Mouse (Mus musculus): Measurements from ENCODE around the gene Usp6nl.

Gene Usp6nl

DNA sequence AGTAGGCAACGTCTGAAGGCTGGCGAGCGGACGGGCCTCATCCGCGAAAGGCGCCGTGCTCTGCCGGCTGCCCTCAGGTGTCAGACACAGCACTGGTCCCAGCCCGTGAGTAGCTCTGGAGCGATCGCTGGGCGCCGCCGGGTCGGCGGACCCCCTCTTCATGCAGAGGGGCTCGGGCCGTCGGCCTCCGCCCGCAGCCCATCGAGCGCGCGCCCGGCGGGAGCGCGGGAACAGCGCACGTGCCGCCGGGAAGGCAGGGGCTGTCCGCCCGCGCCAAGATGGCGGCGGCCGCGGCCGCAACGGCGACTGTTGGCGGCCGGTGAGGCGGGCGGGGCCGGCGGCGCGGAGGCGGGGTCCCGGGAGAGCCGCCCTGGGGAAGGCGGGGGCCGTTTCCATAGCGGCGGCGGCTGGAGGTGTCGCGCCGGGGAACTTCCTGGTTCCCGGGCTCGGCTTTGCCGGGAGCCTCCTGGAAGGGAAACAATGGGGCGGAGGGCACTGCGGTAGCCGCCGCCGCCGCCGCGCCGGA, at the start of gene Usp6nl:
Gene Usp6nl (plus strand): TSS at position 292 of the 526 bp plus-strand sequence.
- DNase-seq (ENCODE audit: low read depth, low spot score): peak; percentile 85

DNA sequence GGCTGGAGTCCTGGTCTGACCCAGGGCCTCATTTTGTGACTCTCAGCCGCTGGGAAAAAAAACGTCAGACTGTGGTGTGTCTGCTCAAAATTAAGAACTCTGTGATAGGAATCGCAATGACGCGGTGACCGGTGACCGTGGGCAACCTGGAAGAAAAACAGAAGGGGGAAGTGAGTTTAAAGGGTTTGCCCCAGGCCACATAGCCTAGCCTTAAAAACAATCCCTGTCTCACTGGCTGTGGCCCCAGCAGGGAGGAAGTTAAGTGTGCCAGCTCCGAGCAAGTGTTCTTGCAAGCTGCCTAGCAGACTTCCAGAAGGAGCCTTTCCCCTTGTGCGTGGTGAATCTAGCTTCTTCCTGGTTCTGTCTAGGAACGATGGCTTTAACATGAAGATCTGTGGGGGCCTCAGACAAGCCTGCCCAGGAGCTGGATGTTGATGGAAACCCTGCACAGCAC, 49.0 kb upstream of the Usp6nl start:
- peak; percentile 62 for DNase-seq (ENCODE audit: low read depth, low spot score)

DNA sequence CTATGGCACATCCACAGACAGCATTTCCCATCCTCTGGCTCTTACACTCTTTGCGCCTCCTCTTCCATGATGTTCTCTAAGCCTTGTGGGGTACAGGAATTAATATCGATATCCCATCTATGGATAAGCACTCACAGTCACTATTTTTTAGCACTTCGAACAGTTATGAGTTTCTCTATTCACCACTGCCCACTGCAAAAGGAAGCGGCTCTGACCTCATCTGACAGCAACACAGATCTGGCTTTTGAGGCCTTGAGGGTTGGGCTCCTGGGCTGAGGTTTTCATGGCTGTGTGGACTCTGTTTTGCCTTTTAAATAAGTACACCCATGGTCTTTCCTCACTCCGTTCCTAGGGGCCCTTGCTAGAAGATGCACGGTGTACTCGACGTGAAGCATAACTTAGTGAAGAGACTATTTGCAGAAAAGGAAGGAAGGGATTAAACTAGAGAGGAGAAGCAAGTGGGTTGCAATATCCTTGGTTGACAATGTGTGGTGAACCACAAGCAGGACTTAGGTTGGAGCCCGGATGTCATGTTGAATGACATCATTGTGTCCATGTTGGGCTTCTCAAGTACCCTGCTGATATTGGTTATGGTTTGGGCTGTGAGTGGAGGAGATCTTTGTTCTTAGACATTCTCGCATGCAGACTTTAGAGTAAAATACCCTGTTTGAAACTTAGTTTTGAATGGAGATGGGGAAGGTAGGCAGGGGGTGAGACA, 43.5 kb upstream of the Usp6nl start:
- DNase-seq (ENCODE audit: low read depth, low spot score): no peak

DNA sequence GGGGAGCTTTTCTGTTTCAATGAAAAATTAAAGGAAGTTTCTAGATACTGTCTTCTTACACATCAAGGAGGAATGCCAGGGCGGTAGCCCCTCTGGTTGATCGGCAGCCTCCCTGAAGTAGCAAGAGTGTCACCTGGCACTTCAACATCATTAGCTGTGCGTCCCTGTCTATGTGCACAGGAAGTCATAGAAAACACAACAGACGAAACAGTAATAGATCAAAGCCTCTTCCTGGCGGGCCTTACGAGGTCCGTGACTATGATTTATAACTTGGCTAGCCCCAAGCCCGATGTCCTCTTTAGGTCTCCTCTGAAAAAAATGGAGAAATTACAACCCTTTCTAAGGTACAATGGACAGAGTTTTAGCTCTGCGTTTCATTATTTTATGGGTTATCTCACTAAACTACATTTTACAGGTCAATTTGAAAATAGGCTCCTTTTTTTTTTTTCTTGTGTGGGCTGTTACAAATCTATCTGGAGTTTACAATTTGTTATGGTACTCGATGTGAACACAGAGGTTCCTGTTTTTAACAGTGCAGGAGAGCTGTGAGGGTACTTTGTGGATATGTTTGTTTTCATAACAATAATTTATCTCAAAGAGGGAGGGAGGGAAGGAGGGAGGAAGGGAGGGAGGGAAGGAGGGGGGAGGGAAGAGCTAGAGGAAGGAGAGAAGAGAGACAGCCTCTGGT, 42.7 kb upstream of the Usp6nl start:
- DNase-seq (ENCODE audit: low read depth, low spot score): no peak

DNA sequence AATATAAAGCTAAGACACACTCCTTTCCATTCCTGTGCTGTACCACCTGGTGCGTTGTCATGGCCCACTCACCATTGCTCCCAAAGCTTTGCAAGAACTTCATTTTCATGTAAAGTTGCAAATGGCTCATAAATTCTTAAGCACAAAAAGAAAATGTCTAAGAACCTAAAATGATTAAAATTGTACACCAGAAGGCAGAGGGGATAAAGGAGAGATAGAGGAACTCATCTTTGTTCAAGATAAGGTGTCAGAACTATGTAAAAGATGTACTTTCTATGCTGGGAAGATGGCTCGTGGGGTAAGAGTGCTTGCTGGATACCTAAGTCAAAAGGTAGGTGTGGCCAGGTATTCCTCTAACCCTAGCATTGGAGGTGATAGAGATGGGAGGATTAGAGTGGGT, 38.9 kb upstream of the Usp6nl start:
- DNase-seq (ENCODE audit: low read depth, low spot score): no peak

DNA sequence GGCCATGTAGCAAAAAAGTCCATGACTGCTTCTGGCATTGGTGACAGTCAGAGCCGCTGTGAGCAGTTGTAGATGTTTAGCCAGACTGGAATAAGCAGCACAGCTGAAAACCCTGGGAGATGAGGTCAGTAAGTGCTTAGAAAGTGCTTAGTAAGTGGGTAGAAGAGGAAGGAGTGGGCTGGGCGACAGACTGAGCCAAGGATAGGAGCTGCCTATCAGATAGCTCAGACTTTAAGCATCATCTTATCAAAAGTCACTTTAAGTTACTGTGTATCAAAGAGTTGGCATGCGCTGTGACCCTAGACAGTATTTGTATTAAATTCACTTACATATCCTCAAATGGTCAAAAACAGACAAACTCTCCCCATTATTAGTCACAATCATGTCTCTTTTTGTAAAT, 37.7 kb upstream of the Usp6nl start:
- DNase-seq (ENCODE audit: low read depth, low spot score): no peak

DNA sequence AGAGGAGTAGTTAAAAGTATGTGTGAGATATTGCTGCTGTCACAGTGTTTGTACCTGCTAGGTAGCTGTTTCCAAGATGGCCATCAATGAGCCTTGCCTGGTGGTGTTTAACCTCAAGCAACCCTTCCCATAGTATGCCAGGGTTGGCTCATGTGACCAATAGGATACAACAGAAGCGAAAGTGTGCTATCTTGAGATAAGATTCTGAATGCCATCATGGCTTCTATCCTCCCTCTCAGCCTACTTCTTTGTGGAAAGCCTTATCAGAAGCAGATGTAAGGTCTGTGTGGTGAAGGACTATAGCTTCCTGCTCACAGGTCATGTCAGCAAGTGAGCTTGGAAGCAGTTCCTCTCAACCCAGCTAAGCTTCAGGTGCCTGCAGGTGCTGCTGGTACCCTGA, 36.7 kb upstream of the Usp6nl start:
- DNase-seq (ENCODE audit: low read depth, low spot score): no peak

DNA sequence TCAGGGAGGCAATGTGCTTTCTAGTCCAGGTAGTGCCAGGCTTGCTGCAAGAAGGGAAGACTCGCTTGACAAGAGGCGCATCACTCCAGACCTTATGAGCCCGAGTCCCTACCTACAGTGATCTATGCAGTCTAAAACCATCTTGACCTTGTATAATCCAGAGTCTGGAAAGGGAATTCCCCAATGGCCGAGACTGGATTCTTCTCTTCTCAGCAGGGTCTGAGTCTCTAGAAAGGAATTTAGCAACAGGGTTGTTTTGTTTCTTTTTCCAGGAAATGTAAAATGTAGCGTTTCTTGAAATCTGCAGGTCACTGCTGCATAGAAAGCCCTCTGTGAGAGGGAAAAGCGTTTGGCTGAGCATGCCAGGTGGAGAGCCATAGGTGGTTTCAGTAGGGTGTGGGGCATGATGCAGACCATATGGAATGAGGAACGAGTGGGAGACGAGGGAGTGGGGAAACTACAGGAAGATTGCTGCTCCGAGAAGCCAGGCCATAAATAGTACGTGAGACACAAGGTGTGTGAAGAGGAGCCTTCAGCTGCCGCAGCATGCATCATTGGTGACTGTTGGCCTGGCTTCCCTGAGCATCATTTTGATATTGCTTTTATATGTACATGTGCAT, 28.5 kb upstream of the Usp6nl start:
- DNase-seq (ENCODE audit: low read depth, low spot score): no peak

DNA sequence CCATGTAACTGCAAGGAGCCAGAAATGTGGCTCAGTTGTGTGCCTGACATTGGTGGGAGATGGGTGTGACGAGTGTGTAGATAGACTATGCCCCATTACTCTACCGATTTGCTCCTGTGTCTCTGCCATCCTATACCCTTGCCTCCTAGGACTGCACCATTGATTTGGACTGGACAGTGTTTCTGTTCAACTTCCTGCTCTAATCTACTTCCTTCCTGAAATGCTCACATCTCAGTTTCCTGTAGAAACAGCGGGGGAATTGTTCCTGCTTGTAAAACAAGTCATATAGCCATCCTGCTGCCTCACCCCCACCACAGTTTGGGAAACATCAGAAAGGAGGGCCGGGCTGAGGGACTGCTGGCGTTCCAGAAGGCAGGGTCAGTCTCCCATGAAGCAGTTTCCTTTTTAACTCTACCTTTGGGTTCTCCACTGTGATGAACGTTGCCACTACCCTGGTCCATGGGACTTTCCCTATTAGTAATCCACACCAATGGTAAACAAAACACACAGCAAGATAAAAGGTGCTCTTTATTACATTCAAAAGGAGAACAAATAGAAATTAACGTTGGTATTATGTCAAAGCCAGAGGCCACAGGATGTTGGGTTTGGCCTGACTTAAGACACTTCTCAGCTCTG, 27.4 kb upstream of the Usp6nl start:
- no peak for DNase-seq (ENCODE audit: low read depth, low spot score)

DNA sequence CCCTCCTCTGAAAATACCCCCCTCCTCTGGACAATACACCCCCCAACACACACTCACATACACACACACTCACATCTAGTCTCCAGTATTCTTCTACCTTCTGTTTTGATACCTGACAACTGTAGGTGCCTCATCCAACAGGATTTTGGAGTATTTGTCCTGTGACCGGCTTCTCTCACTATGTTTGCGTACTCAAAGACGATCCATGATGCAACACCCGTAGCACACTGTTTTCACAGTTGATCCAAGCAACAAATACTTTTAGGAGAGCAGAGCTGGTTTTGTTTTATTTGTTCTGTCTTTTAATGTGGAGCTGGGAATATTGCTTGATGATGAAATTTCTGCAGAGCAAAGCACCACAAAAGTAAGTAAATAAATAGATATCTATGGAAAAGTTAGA, 17.7 kb upstream of the Usp6nl start:
- DNase-seq (ENCODE audit: low read depth, low spot score): no peak

DNA sequence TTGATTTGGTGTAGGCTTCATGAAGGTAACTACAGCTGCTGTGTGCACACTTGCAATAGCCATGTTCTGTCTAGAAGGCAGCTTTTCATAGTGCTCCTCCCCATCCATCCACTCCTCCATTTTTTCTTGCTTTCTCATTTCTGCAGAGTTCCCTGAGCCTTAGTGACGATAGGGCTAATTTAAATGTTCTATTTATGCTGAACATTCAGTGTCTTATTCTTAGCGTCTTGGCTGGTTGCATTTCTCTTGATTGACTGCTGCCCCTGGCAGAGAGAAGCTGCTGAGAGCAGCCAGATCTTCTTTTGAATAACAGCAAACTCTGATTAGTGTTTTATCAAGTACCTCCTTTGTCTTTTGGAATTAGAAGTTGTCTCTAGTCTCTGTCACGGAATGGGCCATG, 15.6 kb upstream of the Usp6nl start:
- DNase-seq (ENCODE audit: low read depth, low spot score): no peak

DNA sequence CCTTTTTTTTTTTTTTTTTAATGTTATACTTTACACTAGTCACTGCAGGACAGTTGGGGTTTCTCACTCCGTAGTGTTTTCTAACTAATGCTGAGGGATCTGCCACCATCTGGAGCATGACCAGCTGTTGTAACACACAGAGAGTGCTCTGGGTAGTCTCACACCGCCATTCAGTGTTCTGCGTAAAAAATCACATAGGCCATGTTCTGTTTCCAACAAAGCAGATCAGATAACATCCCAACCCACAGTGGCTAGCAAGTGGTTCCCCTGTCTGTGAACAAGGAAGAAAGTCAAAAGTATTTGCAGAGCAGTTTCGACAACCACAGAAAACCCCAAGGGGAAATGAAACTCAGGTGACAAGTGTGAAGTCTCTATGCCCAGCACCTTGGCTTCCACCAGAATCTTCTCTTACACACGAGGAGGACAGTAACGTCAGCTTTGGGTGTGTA, 13.1 kb upstream of the Usp6nl start:
- DNase-seq (ENCODE audit: low read depth, low spot score): peak; percentile 94

DNA sequence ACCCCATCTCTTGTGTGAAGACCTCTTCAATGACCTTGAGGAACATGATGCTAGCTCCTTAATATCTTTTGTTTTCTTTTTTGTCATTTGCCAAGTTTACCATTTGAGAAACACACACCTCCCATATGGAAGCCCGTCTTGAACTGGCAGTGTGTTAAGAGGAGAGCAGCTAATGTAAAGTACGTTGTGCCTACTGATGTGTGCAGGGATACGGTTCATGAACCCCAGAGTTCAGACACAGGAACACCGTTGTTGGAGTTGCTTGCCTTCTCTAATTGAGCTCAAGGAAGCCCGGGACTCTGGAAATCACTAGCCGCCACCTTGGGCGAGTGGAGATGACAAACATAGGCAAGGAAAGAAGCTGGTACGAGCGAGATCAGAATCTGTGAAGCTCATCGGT, 9.7 kb upstream of the Usp6nl start:
- no peak for DNase-seq (ENCODE audit: low read depth, low spot score)

DNA sequence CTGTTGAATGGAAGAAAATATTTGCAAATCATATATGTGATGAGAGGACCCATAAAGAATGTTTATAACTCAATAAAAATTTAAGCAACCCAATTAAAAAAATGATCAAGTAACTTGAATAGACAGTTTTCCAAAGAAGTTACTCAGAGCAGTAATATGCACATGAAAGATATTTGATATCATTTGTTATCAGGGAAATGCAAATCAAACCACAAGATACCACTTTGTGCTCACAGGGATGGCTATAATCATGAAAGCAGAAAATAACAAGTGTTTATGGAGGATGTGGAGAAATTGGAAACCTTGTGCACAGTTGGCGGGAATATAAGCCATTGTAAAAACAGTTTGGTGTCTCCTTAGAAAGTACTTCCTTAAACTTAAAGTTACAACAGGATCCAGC, 8.7 kb upstream of the Usp6nl start:
- no peak for DNase-seq (ENCODE audit: low read depth, low spot score)

DNA sequence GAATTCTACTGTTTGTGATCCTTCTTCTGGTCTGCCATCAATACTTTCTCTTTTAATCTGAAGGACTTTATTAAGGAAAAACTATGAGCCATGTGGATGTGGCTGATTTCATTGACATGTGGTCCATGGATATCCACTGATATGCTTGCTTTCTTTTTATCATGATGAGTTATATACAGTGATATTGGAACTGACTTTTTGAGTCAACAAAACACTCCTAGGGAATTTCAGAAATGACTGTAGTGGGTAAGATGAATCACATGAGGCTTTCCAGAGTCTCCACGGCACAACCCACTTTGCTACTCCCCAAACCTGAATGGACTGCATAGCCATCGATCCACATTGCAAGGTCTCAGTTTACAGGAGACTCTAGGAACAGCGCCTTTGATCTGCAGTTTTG, 2.3 kb upstream of the Usp6nl start:
- DNase-seq (ENCODE audit: low read depth, low spot score): no peak

DNA sequence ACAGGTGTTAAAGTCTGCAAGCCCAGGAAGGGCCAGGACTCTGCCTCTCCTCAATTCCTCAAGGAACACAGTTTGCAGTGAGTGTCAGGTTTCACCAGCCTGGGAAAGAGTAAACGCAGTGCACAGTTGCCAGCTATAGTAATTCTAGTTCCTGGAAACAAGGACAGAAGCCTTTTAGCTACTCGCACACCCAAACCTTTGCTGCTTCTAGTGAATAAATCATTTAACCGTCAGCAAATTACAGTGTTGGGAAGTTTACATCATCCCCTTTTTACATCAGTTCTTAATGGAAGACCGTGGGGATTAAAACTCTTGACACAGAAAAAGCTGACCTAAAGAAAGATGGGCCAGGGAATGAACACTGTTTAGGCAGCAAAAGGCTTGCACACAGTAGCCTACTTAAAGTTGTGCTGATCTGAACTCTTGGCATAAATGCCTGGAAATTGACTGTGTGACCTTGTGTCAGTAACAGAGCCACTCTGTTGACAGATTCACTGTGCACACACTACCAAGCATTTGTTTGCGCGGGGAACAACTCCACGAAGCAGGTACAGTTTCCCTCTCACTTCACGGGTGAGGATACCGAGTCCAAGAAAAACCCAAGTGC, 595 bp upstream of the Usp6nl start:
- peak; percentile 84 for DNase-seq (ENCODE audit: low read depth, low spot score)

DNA sequence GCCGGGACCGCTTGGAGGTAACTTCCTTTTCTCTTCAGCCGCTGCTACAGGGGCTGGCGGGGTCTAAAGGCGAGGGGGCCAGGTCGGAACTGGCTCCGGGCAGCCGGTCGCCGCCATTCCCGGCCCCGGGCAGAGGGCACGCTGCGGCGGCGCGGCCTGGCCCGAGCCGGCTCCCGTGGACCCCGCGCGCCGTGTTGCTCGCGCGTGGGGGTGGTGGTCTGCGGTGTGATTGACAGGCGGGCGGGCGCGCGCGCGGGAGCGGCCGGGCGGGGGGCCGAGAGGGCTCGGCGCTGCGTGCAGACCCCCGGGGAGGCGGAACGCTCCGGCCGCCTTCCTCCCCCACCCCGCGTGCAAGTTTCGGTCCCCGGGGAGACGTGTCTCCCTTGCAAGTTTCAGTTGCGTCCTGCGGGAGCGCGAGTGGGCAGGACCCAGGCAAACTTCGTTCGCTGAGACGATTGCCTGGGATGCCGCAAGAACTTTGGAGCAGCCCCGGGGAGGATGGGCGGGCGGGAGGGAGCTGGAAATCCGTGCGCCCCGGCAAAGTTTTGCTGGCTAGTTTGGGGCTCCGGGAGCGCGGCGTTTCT, 563 bp downstream of the Usp6nl start:
- DNase-seq (ENCODE audit: low read depth, low spot score): no peak

DNA sequence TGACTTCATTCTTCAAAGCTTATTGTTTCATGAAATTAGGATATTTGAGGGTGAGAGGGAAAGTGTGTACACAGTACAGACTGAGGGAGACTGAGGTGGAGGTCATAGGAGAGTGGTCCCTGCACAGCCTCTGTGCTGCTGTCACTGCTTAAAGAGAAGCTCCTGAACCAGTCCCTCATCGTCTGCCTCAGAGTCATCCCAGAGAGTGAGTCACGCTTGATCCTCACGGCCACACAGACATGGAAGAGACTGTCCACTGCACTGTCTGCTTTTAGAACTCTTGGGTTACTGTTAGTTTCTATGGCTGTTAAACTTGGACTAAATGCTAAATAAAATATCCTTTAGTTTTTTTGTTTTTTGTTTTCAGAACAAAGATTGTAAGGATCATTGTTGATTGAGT, 3.2 kb downstream of the Usp6nl start:
- DNase-seq (ENCODE audit: low read depth, low spot score): no peak

DNA sequence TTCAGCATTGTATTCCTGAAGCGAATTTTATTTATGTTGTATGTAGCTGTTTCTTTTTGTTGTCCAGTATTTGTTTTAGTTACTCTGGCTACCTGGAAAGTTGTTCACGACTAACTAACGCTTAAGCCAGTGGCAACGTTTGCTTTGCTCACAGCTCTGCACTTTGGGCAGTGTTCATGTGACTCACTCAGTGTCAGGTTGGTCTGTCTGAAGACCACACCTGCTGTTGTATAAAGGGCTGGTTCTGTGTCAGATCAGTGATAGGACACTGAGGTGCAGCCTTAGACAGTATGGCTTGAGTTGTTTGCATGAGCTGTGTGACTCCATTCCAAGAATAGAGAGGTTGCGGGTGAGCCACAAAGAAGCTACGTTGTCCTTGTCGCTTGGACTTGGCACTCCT, 6.5 kb downstream of the Usp6nl start:
- no peak for DNase-seq (ENCODE audit: low read depth, low spot score)

DNA sequence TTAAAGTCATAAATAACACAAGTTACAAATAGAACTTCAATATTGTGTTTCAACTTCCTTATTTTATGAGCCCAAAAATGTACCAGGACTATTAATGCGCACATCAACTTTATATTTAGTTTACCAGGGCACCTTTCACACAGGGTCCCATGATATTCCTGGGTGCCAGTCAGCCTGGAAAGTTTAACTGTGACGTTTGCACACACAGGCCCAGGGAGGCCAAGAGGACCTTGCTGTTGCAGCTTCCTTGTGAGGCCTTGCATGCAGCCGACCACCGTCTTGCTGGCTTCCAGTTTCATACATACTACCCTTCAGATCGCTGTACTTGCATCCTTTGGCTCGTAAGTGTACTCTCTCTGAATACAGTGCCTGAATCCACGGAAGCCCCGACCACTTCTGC, 8.3 kb downstream of the Usp6nl start:
- peak; percentile 77 for DNase-seq (ENCODE audit: low read depth, low spot score)

Data from A20 (cell line).